Mouse (Mus musculus) adrenal gland, adult 2 months (tissue): Measurements from ENCODE around the gene Wdr41. TPM values are rescaled to one million over a fixed set of nuclear protein-coding genes. Genes with fewer than 3 reads are reported as not detected.

ENCODE experiments used
- DNase-seq: peaks from one replicate; pipeline ENCODE4 v3.0.0; 2021
- polyA plus RNA-seq: library from polyadenylated mRNA; depleted of rRNA; stranded (reverse); fragments of >200 nt; gene quantifications from 2 replicates; pipeline ENCODE4 v1.2.3, GENCODE M21; 2012; rRNA removed
- total RNA-seq, 2 experiments: library from RNA; stranded (reverse); gene quantifications; 2 replicates each; pipeline ENCODE4 v1.2.3; 2021

The Wdr41 gene
- total and polyA plus RNA-seq, 3 experiments = 18.3 to 21.7 (median 20.2) TPM

- no peak for DNase-seq
Observed at GRCm38 (mm10) chr13:95034715-95035114, 58.6 kb downstream of the Wdr41 start.

- DNase-seq = no peak
Observed at GRCm38 (mm10) chr13:95038200-95038599, 62.1 kb downstream of the Wdr41 start.

- no peak for DNase-seq
Observed at GRCm38 (mm10) chr13:95040140-95040738, 64.1 kb downstream of the Wdr41 start.

- DNase-seq = no peak
Observed at GRCm38 (mm10) chr13:95044108-95044507, 68.0 kb downstream of the Wdr41 start.

- DNase-seq = no peak
Observed at GRCm38 (mm10) chr13:95050398-95050797, 74.3 kb downstream of the Wdr41 start.

- DNase-seq = no peak
Observed at GRCm38 (mm10) chr13:95052421-95052820, 76.3 kb downstream of the Wdr41 start.

- DNase-seq = peak; percentile 13
Observed at GRCm38 (mm10) chr13:95055742-95056388, 79.7 kb downstream of the Wdr41 start.

GRCm38 (mm10) chr13:95056501-95057280 lies 80.5 kb downstream of the Wdr41 start:
- DNase-seq = no peak

- DNase-seq = peak; percentile 67
Observed at GRCm38 (mm10) chr13:95058885-95059284, 82.7 kb downstream of the Wdr41 start.

- no peak for DNase-seq
Observed at GRCm38 (mm10) chr13:95063390-95064017, 87.4 kb downstream of the Wdr41 start.

GRCm38 (mm10) chr13:95067854-95068253 lies 91.7 kb downstream of the Wdr41 start:
- DNase-seq = peak; percentile 49

GRCm38 (mm10) chr13:95070268-95070667 lies 94.1 kb downstream of the Wdr41 start:
- DNase-seq = no peak

Other genes with a start within 250 kb of the Wdr41 start
- gene Tbca, start 187.4 kb upstream of the Wdr41 start, total RNA-seq = 100 to 1,000 TPM; 193 to 214 TPM
- gene Tbca, start 187.4 kb upstream of the Wdr41 start, polyA plus RNA-seq = 0.36 TPM in 1 of 2 replicates, not detected in the other
- not detected for gene Otp, start 100.7 kb upstream of the Wdr41 start, total RNA-seq
- gene Otp, start 100.7 kb upstream of the Wdr41 start, polyA plus RNA-seq = not detected in 2 replicates